Mouse (Mus musculus) neural tube, embryonic 10.5 days (tissue): Measurements from ENCODE around the gene Ttc16.

Experiments
- DNase-seq: peaks from one replicate; pipeline ENCODE4 v3.0.0-alpha.2; 2017; ENCODE audit warnings: low spot score; ENCODE audit errors: extremely low spot score

The Ttc16 gene

GRCm38 (mm10) chr2:32744272-32744982 lies 31.0 kb downstream of the Ttc16 start:
- no peak for DNase-seq

- peak; percentile 79 for DNase-seq
These were observed 33.3 kb downstream of the Ttc16 start for GRCm38 (mm10) chr2:32742173-32742531.

- DNase-seq = peak; percentile 70
These were observed 33.9 kb downstream of the Ttc16 start for GRCm38 (mm10) chr2:32741273-32742172.

GRCm38 (mm10) chr2:32740916-32741272 lies 34.5 kb downstream of the Ttc16 start, which contains the start of gene 6330409D20Rik:
TSS of gene 6330409D20Rik (minus strand) at chr2:32741016.
- no peak for DNase-seq

- no peak for DNase-seq
These were observed 36.1 kb downstream of the Ttc16 start for GRCm38 (mm10) chr2:32739311-32739710.

GRCm38 (mm10) chr2:32737008-32737407 lies 38.4 kb downstream of the Ttc16 start:
- no peak for DNase-seq

GRCm38 (mm10) chr2:32736306-32736829 lies 39.1 kb downstream of the Ttc16 start:
- no peak for DNase-seq

- DNase-seq = no peak
These were observed 40.5 kb downstream of the Ttc16 start for GRCm38 (mm10) chr2:32734933-32735332.

GRCm38 (mm10) chr2:32734480-32734879 lies 41.0 kb downstream of the Ttc16 start:
- no peak for DNase-seq

GRCm38 (mm10) chr2:32732695-32733094 lies 42.7 kb downstream of the Ttc16 start:
- no peak for DNase-seq

GRCm38 (mm10) chr2:32731911-32732310 lies 43.5 kb downstream of the Ttc16 start:
- no peak for DNase-seq

GRCm38 (mm10) chr2:32730854-32731253 lies 44.6 kb downstream of the Ttc16 start:
- peak; percentile 72 for DNase-seq

GRCm38 (mm10) chr2:32729547-32729946 lies 45.9 kb downstream of the Ttc16 start:
- no peak for DNase-seq

- no peak for DNase-seq
These were observed 47.0 kb downstream of the Ttc16 start for GRCm38 (mm10) chr2:32728463-32728862.

GRCm38 (mm10) chr2:32727435-32727834 lies 48.0 kb downstream of the Ttc16 start:
- DNase-seq = peak; percentile 88

- no peak for DNase-seq
These were observed 50.3 kb downstream of the Ttc16 start for GRCm38 (mm10) chr2:32724832-32725790.

GRCm38 (mm10) chr2:32724149-32724548 lies 51.3 kb downstream of the Ttc16 start:
- DNase-seq = no peak

GRCm38 (mm10) chr2:32722581-32722980 lies 52.9 kb downstream of the Ttc16 start:
- no peak for DNase-seq

GRCm38 (mm10) chr2:32722046-32722445 lies 53.4 kb downstream of the Ttc16 start:
- no peak for DNase-seq

GRCm38 (mm10) chr2:32720681-32721229 lies 54.7 kb downstream of the Ttc16 start, which contains the start of gene Sh2d3c:
TSS of gene Sh2d3c (plus strand) at chr2:32721055.
- no peak for DNase-seq

- DNase-seq = no peak
These were observed 55.4 kb downstream of the Ttc16 start for GRCm38 (mm10) chr2:32720053-32720452.
